Mouse (Mus musculus) retina, embryonic 14.5 days (tissue): ENCODE measurements around the gene Lrrc8b.

Experiments used
- DNase-seq: peaks from one replicate; pipeline ENCODE4 v3.0.0-alpha.2; 2015; ENCODE audit warnings: low spot score

Lrrc8b gene

DNA sequence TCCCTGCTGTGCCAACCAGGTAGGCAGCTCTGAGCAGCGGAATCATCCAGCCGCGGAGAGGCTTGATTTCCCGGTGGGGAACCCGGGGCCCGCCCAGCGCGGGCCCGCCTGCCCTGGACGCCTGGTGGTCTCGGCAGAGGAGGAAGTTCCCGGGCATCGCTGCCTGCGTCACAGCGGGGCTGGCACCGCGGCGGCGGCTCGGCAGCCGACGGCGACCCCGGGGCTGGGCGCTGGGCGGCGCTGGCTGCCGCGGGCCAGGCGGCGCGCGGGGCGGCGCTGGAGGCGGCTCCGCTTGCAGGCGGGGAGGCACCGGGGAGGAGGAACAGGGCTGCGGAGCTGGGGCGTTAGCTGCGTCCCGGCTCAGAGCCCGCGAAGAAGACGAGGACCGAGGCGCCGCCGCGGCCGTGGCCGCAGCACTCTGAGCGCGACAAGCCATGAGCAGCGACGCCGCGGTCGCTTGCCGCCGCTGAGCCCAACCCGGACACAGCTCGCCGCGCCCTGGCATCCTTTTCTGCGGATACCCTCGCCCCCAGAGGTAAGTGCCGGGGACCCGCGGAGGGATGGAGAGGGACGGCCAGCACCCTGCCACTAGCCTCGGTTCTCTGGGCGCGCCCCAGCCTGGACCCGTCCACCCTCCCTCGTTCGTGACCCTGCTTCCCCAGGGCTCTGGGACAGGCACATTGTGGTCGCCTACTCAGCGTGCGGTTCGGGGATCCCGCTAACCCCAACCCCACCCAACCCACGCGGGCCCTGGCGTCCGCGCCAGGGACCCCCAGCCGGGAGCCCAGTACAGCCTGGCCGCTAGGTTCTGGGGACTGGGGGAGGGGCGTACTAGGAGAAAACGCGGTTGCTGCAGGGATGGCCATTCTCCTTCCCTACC lies 103.8 kb downstream of the Lrrc8b start, which contains the start of gene Lrrc8c:
Gene Lrrc8c, plus strand, starts transcription at position 293 of the 880 bp plus-strand sequence.
- peak; percentile 82 for DNase-seq

DNA sequence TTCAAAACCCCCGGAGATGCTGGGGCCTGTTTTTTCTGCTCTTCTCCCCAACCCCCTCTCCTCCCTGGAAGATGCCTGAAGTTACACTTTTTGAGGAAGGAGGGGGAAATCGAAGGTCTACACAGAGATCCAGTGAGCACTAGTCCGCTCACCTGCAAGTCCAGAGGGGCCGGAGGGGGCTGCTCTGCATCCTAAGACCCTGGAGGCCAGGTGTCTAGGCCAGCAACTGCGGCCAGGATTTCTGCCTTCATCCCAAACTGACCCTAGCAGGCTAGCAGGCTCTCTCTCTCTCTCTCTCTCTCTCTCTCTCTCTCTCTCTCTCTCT lies 104.4 kb downstream of the Lrrc8b start:
- peak; percentile 42 for DNase-seq

DNA sequence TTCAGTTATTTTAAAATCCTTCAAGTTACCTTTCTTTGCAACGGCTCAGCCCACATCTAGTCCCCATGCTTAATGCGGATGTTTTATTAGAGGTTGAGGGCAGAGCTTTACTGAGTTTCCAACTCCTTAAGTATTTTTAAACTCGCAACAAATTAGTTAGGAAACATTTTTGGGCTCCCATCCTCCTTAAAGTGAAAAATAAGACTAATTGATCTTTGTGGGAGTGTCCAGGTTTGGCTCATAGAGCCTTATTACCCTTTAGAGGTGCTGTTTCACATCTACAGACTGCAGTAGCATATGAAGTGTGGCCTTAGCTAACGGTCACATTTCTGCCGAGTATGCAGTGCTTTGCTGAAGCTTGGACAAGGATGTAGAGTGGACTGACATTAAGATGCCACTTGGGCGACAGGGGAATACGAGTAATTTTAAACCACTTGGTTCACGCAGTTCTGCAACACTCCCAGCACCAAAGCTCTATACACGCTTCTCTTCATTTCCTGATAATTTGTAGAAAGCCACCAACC lies 104.9 kb downstream of the Lrrc8b start:
- no peak for DNase-seq

DNA sequence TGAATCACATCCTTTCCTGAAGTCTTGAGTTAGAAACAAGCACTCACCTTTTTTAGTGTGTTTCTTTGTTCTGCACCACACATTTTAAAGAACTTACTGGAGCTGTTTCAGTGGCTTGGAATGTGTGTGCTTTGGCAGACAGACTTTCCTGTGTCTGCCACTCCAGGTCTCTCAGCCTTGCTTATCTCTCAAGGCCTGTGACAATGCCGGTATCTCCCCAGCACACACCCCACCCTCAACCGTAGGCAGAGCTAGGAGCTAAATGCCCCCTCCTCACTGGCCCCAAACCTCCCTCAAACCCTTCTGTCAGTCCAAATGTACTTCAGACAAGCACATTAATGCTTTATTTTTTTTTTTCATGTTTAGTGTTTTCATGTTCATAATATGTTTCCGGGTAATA lies 107.9 kb downstream of the Lrrc8b start:
- DNase-seq: no peak

DNA sequence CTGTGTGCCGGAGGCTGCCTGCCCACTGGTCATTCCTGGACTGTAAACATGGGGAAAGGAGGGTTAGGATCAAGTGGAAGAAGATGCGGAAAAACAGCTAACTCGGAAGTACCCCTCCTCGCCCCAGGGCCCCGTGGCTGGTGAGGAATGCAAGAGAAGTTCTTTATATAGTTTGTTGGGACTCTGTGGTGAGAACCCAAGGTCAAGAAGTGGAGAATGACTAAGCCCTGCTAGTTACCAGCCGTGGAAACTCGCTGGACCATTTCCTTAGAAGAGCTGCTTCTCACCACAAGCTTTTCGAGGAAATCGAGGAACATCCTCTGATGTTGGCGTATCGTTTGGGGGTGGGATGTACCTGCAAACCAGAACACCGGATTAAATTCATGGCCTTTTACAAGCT lies 109.4 kb downstream of the Lrrc8b start:
- no peak for DNase-seq

DNA sequence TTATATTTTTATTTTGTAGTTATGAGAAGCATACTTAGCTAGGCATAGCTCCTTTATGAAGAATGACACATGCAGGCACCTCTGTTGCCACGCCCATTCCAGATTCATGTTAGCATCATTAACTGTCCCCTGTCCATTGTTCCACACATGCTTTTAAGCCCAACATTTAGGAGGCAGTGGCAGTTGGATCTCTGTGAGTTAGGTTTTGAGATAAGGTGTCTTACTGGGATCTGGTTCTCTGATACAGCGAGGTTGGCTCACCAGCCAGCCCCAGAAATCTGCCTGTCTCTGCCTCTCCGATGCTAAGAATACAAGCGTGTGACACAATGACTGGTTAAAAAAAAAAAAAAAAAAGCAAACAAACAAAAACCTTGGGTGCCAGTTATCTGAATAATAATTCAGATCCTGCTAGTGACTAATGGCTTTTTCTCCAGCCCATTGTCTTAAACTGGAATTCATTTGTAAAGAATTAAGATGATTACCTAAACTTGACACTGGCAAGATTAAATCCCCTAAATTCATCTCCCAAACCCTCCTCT lies 110.6 kb downstream of the Lrrc8b start:
- no peak for DNase-seq

DNA sequence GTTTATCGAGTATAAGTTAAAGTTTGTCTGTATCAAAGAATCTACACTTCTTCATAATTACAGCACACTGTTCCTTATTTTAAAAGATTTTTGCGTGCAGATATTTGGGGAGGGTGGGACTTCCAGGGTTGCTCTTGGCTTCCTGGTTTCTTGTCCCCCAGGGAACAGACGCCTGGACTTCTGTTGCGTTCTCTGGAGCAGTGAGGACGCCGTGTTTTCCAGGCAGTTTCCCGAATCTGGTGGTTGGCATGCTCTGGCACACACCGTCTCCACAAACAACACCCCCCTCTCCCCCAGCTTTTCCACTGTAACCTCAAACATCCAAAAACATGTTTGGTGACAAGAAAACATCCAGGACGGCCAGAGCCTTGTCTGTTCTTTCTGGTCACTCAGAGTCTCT lies 111.2 kb downstream of the Lrrc8b start:
- no peak for DNase-seq

DNA sequence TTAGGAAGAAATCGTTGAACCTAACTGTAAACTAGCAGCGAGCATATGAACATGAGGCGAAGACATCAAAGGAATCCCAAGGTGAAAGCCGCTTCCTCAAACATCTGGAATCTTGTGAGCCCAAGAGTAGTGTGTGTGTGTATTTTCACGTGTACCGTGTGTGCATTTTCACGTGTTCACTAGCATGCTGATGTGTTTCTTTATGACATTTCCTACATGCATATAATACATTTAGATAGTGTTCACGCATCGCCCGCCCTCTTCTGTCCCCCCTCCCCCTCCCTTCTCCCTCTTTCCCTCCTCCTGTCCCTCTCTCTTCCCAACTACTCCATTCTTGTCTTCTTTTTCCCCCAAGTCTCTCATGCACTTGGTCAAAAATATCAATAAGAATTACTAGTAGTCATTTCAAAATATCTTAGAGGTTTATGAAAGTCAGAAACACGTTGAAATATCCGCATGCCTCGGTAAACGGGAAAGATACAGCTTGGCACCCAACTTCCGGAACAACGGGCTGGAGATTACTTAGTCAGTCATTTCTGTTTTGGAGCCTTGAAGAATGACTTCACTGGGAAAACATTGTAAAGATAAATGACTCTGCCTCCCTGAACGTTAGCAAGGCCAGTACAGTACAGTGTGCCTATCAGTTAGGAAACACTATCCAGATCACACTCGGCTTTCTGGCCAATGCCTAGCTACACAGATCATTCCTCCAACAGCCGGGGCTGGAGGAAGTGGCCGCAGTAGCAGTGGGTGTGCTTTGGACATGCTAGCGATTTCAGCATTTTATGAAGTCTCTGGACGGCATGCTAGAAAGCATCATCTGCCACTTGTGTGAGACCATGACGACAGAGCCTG lies 112.1 kb downstream of the Lrrc8b start:
- no peak for DNase-seq

DNA sequence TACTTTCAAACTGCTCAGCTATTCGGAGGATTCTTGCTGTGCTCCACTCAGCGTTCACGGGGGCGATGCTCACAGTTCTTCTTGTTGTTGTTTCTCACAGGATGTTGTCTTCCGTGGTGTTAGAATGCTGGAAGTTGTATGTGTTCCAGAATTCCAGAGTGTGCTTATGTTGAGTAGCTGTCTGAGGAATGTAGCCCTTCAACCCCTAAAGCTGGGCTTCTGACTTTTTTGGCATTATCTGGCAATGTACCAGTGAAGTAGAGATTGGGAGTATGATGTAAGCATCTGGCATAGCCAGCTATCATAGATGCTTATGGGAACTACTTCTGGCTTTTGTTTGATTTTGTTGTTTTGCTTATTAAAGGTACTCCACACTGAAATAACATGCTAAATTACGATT lies 115.0 kb downstream of the Lrrc8b start:
- no peak for DNase-seq

DNA sequence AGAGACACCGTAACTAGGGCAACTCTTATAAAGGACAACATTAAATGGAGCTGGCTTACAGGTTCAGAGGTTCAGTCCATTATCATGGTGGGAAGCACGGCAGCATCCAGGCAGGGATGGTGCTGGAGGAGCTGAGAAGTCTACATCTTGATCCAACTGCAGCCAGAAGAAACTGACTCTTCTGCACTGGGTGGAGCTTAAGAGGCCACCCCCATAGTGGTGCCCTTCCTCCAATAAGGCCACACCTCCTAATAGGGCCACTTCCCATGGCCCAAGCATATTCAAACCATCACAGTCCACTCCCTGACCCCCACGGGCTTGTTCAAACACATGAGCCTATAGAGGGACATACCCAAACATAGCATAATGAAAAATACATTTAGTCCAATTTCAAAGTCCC lies 119.6 kb downstream of the Lrrc8b start:
- no peak for DNase-seq

DNA sequence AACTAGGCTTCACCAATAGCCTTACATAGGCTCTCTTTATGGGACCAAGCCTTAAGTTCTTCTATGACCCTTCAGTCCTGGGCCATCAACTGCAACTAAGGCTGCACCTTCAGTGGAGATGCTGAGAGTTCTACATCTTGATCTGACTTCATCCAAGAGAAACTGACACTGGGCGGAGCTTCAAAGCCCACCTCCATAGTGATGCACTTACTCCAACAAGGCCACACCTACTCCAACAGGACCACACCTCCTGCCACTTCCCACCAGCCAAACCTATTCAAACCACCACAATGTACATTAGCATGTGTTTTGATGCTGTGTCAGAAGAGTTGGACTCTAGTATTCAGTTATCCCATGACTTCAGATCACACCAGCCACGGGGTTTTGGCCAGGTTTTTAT lies 120.6 kb downstream of the Lrrc8b start:
- DNase-seq: no peak

DNA sequence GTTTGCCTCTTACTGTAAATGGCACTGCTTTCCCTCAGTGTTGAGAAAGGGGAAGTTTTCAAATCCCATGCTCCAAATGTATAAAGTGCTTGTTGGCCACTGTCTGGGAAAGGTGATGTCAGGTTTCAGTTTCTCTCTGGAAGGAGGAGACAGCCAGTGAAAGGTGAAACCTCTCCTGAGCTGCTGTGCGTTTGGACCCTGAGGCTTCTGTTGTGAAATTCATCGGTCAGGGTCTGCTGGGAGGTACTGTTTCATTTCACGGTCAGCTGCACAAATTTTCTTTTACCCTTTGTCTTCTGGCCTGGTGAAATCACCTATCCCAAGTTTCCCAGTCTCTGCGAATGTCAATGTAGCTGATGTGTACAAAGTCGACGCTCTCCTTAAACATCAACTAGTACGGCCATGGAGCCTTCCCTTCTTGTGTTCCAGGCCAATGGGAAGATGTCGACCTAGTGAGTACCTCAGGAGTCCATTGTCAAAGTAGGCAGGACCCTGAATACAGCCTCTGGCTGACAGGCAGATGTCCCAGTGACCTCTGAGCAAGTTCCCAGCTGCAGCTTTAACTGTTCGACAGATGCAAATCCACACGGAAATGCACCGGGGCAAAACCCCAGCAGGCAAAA lies 121.6 kb downstream of the Lrrc8b start:
- DNase-seq: no peak
